Mouse (Mus musculus): ENCODE results near the gene Rab3b. TPM values are rescaled to one million over a fixed set of nuclear protein-coding genes. Genes with fewer than 3 reads are reported as not detected.

Gene Rab3b
- 29.5 and 32.0 TPM in 2 replicates for polyA plus RNA-seq (2016; fragmentation: Nextera tagmentation; extraction: Ambion mirVana)

DNA sequence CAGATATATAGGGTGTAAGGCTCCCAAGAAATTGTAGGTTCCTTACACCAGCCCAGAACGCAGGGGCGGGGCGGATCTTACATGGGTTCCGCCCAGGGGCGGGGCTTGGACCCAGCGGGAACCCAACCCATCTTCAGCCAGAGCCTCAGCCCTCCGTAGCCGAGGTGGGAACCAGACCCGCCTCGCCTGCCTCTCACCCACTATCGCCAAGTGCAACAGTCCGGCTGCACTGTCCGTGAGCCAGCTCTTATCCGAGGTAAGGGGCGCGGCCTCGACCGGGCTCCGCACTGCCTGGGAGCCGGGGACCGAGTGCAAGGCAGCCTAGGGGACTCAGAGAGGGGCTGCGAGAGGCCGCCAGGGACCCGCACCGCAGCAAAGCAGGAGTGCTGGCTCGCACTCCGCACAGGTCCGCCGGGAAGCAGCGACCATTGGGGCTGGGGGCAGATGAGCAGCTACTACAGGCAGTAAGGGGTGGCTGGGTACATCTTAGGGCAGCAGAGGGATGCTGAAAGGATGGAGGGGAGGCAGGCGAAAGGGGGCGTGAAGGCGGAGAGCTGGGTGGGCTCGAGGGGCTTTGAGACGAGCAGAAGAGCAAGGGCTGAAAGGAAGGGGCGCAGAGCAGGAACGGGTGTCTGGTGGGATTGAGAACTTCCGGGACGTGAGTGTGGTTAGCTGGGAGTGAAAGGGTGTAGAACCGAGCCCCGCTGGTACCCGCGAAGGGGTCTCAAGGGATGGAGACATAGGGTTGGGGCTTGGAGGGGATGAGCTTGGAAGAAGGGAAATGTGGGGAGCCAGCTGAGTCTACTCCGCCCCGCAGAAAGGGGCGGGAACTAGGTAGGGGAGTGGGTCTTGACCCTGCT is at the start of gene Rab3b:
TSS of gene Rab3b (plus strand) at position 101 of the 860 bp plus-strand sequence.
- Histone ChIP-seq H3K27ac (replicated peaks) (peak within 1 kb of the TSS; percentile 56; the same call in 1 of the 2 replicates), H3K9ac (replicated peaks) (peak within 1 kb of the TSS; percentile 80), H3K4me3 (peak within 1 kb of the TSS; percentile 62), H3K36me3 (no peaks in the 10 kb centered on the region), H3K4me2 (replicated peaks) (peak within 1 kb of the TSS; percentile 97), H3K9me3 (no peaks in the 10 kb centered on the region), H3K27me3 (peaks cover 28% of the 10 kb centered on the region), H3K4me1 (0 out of 2 replicates have a peak, but pooled peaks cover 10% of the 10 kb centered on the region)
- peak; percentile 94 for ATAC-seq (ENCODE audit: low FRiP score, low read depth)
- WGBS, result under 1% methylated on average over 46 of the region's 46 CpGs

DNA sequence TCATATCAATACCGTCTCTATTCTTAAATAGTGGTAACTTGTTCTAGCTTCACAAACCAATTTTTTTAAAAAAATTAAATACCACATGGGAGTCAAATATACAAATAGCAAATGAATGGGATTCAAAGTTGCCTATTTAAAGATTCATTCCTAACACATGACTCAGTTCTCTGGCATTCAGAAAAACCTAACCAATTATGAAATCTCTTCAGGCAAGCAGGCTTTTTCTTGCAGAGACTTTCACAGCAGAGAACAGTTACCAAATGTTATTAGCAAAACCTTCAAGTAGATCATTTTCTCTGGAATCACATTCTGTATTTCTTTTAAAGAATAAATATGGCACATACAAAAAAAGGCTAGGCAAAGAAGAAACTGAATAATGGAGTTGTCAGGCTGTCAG is 48.2 kb upstream of the Rab3b start:
- Histone ChIP-seq H3K27ac (replicated peaks) (no peak overlapping the region), H3K9me3 (no peaks in the 10 kb centered on the region), H3K4me3 (no peak overlapping the region), H3K9ac (replicated peaks) (no peak overlapping the region), H3K27me3 (no peaks in the 10 kb centered on the region), H3K4me2 (replicated peaks) (peak overlapping the region; percentile 24; the same call in 1 of the 2 replicates), H3K36me3 (peaks cover 32% of the 10 kb centered on the region), H3K4me1 (peaks cover 21% of the 10 kb centered on the region)
- 93% methylated on average over 1 of the region's 1 CpGs for WGBS
- no peak for ATAC-seq (ENCODE audit: low FRiP score, low read depth)

DNA sequence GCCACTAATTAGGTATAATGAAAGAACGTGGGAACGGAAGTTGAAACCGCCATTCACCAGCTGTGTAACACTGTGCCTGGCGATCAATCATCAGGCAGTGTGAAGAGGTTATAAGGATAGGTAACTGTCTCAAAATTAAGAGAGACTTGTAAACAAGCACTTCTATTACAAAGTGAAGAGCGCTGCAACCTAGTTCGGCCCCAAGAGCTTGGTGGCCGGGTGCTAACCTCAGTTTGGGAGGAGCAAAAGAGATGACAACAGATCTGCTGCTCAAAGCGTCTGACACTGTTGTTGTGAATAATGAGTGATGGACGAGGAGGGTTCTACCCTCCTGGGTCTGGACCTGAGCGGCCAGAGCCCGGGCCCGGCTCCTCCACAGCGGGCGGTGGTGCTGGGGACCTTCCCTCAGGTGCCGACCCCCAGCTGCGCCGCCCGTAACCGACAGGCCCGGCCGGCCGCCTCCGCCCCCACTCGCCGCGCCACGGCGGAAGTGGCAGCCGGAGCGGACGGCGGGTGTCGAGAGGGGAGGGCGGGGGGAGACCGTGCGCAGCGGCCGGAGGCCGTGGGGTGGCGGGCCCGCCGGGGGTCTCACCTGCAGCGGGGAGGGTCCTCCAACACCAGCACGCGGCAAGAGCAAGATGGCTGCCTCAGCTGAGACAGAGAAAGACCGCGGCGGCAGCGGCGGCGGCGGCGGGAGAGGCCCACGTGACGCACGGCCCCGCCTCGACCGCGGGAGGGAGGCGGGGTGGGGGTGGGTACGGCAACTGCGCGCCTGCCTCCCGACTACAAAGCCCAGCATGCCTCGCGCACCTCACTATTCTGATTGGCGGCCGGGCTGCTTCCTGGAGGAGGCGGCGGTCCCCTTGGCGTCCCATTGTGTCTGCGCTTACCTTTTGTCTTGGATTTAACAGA is 45.7 kb upstream of the Rab3b start, which contains the start of gene Btf3l4:
TSS of gene Btf3l4 (minus strand) at position 699 of the 912 bp plus-strand sequence.
- Histone ChIP-seq H3K27ac (replicated peaks) (peak within 1 kb of the TSS; percentile 99), H3K4me2 (replicated peaks) (peak within 1 kb of the TSS; percentile 82), H3K36me3 (peaks cover 14% of the 10 kb centered on the region), H3K4me1 (peaks cover 33% of the 10 kb centered on the region), H3K27me3 (no peaks in the 10 kb centered on the region), H3K9me3 (no peaks in the 10 kb centered on the region), H3K4me3 (peak within 1 kb of the TSS; percentile 94), H3K9ac (replicated peaks) (peak within 1 kb of the TSS; percentile 99)
- peak; percentile 97 for ATAC-seq (ENCODE audit: low FRiP score, low read depth)
- under 1% methylated on average over 45 of the region's 73 CpGs for WGBS

DNA sequence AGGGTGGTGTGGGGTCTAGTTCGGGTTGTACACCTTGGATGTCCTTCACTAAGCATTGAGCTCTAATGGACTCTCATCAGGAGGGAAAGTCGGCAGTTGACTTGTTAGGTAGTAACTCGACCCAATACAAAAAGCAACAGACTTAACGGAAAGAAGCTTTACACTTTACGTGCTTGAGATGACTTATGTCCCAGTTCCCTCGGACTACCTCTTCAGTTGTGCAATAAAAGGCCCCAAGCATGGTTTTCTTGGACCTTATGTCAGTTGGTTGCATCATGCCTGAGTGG is 45.1 kb upstream of the Rab3b start:
- WGBS, result 0% methylated on average over 6 of the region's 6 CpGs
- Histone ChIP-seq H3K4me1 (peaks cover 33% of the 10 kb centered on the region), H3K4me2 (replicated peaks) (peak overlapping the region; percentile 82)

DNA sequence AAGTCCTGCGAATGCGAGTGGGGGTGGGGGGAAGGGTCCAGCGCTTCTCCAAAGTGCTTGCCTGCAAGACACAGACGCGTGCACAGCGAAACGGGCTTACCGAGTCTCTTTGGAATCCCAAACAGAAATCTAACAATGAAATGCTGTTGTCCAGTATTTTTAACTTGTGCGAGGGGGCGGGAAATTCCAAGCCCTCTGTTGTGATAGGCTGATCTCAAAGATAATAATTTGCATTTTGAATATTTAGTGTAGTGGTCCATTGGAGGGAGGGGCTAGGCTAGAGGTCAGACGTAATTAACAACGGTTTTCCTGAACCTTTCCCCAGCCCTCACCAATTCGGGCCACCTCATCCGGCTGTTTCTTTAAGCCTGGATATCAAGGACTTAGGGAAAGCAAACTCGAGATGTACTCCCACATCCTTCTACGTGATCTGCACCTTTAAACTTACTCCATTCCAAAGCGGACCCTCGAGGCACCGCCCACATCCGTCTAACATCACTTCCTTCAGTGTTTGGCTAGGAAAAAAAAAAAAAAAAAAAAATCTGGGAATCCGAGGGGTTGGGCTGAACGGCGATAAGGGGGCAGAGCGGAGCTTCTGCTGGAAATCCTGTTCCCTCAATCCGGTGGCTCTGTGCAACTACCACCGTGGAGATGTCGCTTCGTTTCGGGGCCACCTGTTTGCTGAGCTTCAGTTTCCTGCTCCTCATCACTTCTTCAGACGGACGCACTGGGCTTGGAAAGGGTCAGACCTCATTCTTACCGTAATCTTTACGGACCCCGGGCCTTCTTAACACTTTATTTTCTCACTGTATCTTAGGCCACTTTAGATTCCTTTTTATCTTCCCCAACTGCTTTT is 44.5 kb upstream of the Rab3b start, which contains the start of gene Txndc12:
TSS of gene Txndc12 (plus strand) at position 487 of the 856 bp plus-strand sequence.
- Histone ChIP-seq H3K9ac (replicated peaks) (peak within 1 kb of the TSS; percentile 99), H3K4me1 (peaks cover 33% of the 10 kb centered on the region), H3K4me2 (replicated peaks) (peak within 1 kb of the TSS; percentile 82), H3K9me3 (no peaks in the 10 kb centered on the region), H3K4me3 (peak within 1 kb of the TSS; percentile 94), H3K27me3 (no peaks in the 10 kb centered on the region), H3K27ac (replicated peaks) (peak within 1 kb of the TSS; percentile 99), H3K36me3 (peaks cover 7% of the 10 kb centered on the region)
- ATAC-seq (ENCODE audit: low FRiP score, low read depth), result peak; percentile 77
- WGBS, result under 1% methylated on average over 34 of the region's 34 CpGs

More for the DNA sequence above, 45.1 kb upstream of the Rab3b start:
- no peak for ATAC-seq (ENCODE audit: low FRiP score, low read depth)
- Histone ChIP-seq H3K36me3 (peaks cover 11% of the 10 kb centered on the region), H3K9me3 (no peaks in the 10 kb centered on the region), H3K27ac (replicated peaks) (peak overlapping the region; percentile 99), H3K9ac (replicated peaks) (peak overlapping the region; percentile 99), H3K27me3 (no peaks in the 10 kb centered on the region), H3K4me3 (peak overlapping the region; percentile 94)

DNA sequence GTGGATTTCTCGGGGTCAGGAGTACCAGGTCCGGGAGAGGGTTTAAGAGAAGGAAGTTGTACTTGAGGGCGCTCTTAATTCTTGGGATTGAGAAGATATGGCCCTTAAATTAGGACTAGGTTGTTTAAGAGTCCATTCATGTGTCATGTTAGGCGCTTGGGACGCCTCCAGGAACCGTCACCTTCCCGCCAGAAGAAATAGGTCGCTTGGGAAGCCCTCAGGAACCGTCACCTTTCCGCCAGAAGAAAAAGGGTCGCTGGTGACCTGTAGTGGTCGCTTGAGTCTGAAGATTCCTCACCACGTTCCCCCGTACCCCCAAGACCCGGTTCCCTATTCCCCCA is 43.9 kb upstream of the Rab3b start:
- Histone ChIP-seq H3K4me2 (replicated peaks) (peak overlapping the region; percentile 82), H3K9me3 (no peaks in the 10 kb centered on the region), H3K27ac (replicated peaks) (peak overlapping the region; percentile 99), H3K36me3 (peaks cover 5% of the 10 kb centered on the region), H3K27me3 (no peaks in the 10 kb centered on the region), H3K4me3 (peak overlapping the region; percentile 94), H3K4me1 (peaks cover 33% of the 10 kb centered on the region), H3K9ac (replicated peaks) (peak overlapping the region; percentile 99)
- no peak for ATAC-seq (ENCODE audit: low FRiP score, low read depth)
- WGBS, result 2% methylated on average over 15 of the region's 15 CpGs

DNA sequence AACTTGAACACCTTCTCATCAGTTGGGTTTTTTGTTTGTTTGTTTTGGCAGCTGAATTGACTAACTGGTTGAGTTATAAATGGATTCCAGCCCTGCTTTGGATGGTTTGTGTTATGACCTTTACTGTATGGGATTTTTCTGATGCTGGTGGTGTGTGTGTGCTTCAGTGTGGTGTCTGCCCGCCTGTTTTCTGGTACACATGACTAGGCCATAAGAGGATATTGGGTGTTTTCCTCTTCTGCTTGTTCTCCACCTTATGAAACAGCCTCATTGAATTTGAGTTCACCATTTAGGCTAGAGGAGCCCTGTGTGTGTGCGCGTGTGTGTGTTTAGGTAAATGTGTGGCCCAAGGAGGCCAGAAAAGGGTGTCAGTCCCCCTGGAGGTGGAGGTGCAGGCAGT is 43.4 kb upstream of the Rab3b start:
- Histone ChIP-seq H3K4me1 (peaks cover 33% of the 10 kb centered on the region), H3K9me3 (no peaks in the 10 kb centered on the region), H3K27me3 (no peaks in the 10 kb centered on the region), H3K4me3 (peak overlapping the region; percentile 94), H3K36me3 (no peaks in the 10 kb centered on the region; the same call in 1 of the 2 replicates), H3K27ac (replicated peaks) (peak overlapping the region; percentile 99; the same call in 1 of the 2 replicates), H3K4me2 (replicated peaks) (peak overlapping the region; percentile 82), H3K9ac (replicated peaks) (peak overlapping the region; percentile 99)
- WGBS, result 68% methylated on average over 3 of the region's 3 CpGs
- no peak for ATAC-seq (ENCODE audit: low FRiP score, low read depth)

DNA sequence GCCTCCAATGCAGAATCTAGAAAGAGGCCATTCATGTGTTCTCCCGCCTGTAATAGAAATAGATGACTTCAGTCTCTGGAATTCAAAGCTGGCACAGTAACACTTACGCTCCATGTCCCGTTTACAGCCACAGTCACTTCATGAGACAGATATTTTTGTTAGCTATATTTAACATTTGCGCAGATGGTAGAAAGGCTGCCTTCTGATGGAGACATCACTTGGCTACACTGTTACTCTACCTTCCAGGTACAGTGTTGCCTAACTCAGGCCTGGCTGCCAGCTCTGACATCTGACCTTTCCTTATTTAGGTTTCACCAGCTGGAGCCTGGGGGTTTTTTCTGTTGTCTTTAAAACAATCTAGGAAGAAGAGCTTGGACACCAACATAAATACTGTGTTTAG is 40.8 kb upstream of the Rab3b start:
- Histone ChIP-seq H3K27me3 (no peaks in the 10 kb centered on the region), H3K9ac (replicated peaks) (no peak overlapping the region), H3K36me3 (peaks cover 6% of the 10 kb centered on the region; the same call in 1 of the 2 replicates), H3K4me2 (replicated peaks) (no peak overlapping the region), H3K4me1 (peaks cover 20% of the 10 kb centered on the region), H3K9me3 (no peaks in the 10 kb centered on the region), H3K27ac (replicated peaks) (no peak overlapping the region), H3K4me3 (no peak overlapping the region)
- ATAC-seq (ENCODE audit: low FRiP score, low read depth), result no peak
- 94% methylated on average over 4 of the region's 4 CpGs for WGBS

DNA sequence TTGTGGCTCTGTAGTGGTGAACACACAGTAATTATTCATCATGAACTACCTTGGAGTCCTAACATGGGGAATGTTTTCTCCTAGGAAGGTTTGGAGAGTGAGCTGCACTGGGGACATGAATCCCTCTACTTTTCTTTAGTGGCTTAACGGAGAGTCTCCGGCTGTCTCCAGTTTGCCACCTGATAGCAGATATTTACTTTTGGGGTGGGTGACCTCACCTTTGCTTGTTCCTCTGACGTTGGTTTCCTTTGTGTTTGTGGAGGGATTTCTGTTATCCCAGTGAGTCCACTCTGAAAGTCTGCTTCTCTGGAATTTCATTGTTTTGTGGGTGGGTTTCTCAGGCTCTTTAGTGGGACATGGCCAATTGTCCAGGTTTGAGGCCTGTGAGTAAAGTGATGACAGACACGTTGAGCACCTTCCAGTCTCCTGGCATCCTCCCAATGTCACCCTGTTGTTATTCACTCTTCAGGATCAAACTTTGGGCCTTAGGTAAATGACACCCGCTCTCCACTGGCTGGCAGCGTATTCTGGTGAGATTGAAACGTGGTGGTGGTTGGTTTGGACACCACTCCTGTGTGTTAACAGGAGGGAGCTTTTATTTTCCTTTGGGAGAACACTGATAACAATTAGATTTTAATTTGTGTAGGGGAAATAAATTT is 36.8 kb upstream of the Rab3b start:
- Histone ChIP-seq H3K27ac (replicated peaks) (no peak overlapping the region), H3K4me2 (replicated peaks) (no peak overlapping the region), H3K36me3 (peaks cover 6% of the 10 kb centered on the region; the same call in 1 of the 2 replicates), H3K9ac (replicated peaks) (no peak overlapping the region), H3K27me3 (no peaks in the 10 kb centered on the region), H3K4me1 (0 out of 2 replicates have a peak, but pooled peaks cover 1% of the 10 kb centered on the region), H3K9me3 (no peaks in the 10 kb centered on the region), H3K4me3 (no peak overlapping the region)
- ATAC-seq (ENCODE audit: low FRiP score, low read depth), result no peak
- 94% methylated on average over 7 of the region's 7 CpGs for WGBS

DNA sequence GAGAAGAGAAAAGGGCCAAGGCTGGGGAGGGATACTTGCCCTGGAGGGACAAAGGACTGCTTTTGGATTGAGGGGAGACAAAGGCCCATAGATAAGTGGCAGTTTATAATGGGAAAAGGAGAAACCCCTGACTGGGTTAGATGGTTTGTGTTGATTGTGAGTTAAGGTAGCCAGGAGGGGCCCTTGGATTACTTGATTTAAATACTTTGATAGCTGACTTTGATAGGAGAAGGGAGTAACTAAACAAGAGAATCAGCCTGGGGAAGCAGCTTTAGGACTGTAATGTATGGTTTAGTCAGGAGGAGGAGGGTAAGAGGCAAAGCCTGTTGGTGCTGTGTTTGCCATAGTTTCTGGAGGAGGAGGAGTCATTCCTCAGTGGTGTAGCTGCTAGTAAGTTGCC is 35.5 kb upstream of the Rab3b start:
- H3K36me3 ChIP-seq, result 0 out of 2 replicates have a peak, but pooled peaks cover 6% of the 10 kb centered on the region
- ATAC-seq (ENCODE audit: low FRiP score, low read depth), result no peak
- H3K4me1 ChIP-seq, result peaks cover 4% of the 10 kb centered on the region
- no peak overlapping the region for H3K4me3 ChIP-seq
- no peak overlapping the region for H3K4me2 ChIP-seq (replicated peaks)
- no peaks in the 10 kb centered on the region for H3K9me3 ChIP-seq
- no peak overlapping the region for H3K9ac ChIP-seq (replicated peaks)
- no peaks in the 10 kb centered on the region for H3K27me3 ChIP-seq
- H3K27ac ChIP-seq (replicated peaks), result 0 out of 2 replicates have a peak overlapping the region, but pooled peaks have one; percentile 0

All from midbrain, embryonic 12.5 days (tissue).